Mouse (Mus musculus) lung, embryonic 16.5 days (tissue): Measurements from ENCODE around the gene Klhdc4. TPM values are rescaled to one million over a fixed set of nuclear protein-coding genes. Genes with fewer than 3 reads are reported as not detected.

Source experiments
- ATAC-seq: fragments of 200-750 bp; cut with Nextera tagmentation; 2 replicates; pipeline ENCODE4 v1.8.0; 2017; ENCODE audit warnings: low read depth, mild to moderate bottlenecking, moderate library complexity
- H3K27ac ChIP-seq: fragments of 300-500 bp; sonication (generic); 2 replicates; pipeline ENCODE4 v1.5.1; 2014; ENCODE audit warnings: mild to moderate bottlenecking, control low read depth, low read length
- H3K27me3 ChIP-seq: fragments of 300-500 bp; sonication (generic); 2 replicates; pipeline ENCODE4 v1.6.1; 2014; ENCODE audit warnings: low read depth, low read length, mixed read lengths; ENCODE audit not compliant: control insufficient read depth, insufficient read depth
- H3K36me3 ChIP-seq: fragments of 300-500 bp; sonication (generic); 2 replicates; pipeline ENCODE4 v1.6.1; 2014; ENCODE audit warnings: low read length; ENCODE audit not compliant: control insufficient read depth, insufficient read depth
- H3K4me1 ChIP-seq: fragments of 300-500 bp; sonication (generic); replicated peaks from 2 replicates; pipeline ENCODE4 v1.6.1; 2014; ENCODE audit warnings: low read length, mixed read lengths; ENCODE audit not compliant: control insufficient read depth, insufficient read depth
- H3K4me2 ChIP-seq: fragments of 300-500 bp; sonication (generic); 2 replicates; pipeline ENCODE4 v1.6.1; 2014; ENCODE audit warnings: low read depth, low read length, control low read depth
- H3K4me3 ChIP-seq: fragments of 300-500 bp; sonication (generic); 2 replicates; pipeline ENCODE4 v1.5.1; 2014; ENCODE audit warnings: mild to moderate bottlenecking, low read length, control low read depth
- H3K9ac ChIP-seq: fragments of 300-500 bp; sonication (generic); 2 replicates; pipeline ENCODE4 v1.6.1; 2014; ENCODE audit warnings: low read length, control low read depth
- H3K9me3 ChIP-seq: fragments of 300-500 bp; sonication (generic); 2 replicates; pipeline ENCODE4 v1.6.1; 2016; ENCODE audit warnings: low read length; ENCODE audit not compliant: control insufficient read depth
- WGBS: fragments of 180-500 bp; shearing (Covaris S2); extraction: QIAGEN DNeasy Blood & Tissue Kit; methylation state at CpG from one replicate; pipeline ENCODE4 v1.1.7; 2014; 5-methylcytosine and 5-hydroxymethylcytosine counted together
- polyA plus RNA-seq: library from polyadenylated mRNA; unstranded; fragments of >200 nt; fragmentation: Nextera tagmentation; extraction: Ambion mirVana; gene quantifications from 2 replicates; pipeline ENCODE4 v1.2.1, GENCODE M21; 2015

Klhdc4 gene
- polyA plus RNA-seq, 1 experiment from 2014 or later = 33.2 TPM

DNA sequence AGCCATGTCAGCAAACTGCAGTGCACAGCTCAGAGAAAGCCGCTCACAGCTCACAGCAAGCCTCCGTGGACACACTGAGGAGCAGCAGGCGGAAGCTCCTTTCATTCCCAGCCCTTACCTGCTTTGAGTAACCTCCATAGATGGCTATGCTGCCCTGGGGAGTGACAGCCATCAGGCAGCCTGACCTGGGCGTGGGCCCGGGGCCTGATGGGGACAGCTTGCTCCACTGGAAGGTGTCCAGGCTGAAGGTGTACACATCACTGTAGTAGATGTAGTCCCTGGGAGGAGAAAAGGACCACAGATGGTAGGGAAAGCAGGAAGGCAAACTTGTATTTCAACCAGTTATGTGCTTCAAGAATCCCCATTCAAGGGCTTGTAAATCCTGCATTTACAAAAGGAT lies 24.5 kb downstream of the Klhdc4 start:
- no peak overlapping the region for H3K27ac ChIP-seq
- H3K9ac ChIP-seq = no peak overlapping the region
- no peak for ATAC-seq
- 93% methylated on average over 5 of the region's 5 CpGs for WGBS
- H3K9me3 ChIP-seq = no peaks in the 10 kb centered on the region
- H3K4me2 ChIP-seq = no peak overlapping the region
- no peaks in the 10 kb centered on the region for H3K4me1 ChIP-seq
- H3K36me3 ChIP-seq = peaks cover 14% of the 10 kb centered on the region
- H3K27me3 ChIP-seq = no peaks in the 10 kb centered on the region
- no peak overlapping the region for H3K4me3 ChIP-seq

DNA sequence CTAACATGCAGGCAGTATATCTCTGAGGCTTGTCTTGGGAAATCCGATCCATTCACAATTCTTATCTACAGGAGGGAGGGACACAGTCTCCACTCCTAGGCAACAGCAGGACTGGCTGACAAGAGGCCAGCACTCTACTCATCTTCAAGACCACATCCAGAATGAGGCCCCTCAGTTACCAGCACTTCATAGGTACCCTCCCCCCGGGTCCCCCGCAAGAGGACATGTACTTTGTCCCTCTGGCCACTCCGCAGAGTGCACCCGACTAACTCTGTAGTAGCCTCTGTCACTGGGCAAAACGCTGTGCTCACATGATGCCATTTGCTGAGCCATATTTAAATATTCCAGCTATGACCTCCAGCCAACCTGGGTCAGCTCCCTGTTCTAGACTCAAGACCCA lies 31.0 kb downstream of the Klhdc4 start:
- no peak overlapping the region for H3K9ac ChIP-seq
- H3K4me2 ChIP-seq = no peak overlapping the region
- no peak overlapping the region for H3K27ac ChIP-seq
- no peak overlapping the region for H3K4me3 ChIP-seq
- WGBS = 82% methylated on average over 6 of the region's 6 CpGs
- no peak for ATAC-seq
- H3K9me3 ChIP-seq = no peaks in the 10 kb centered on the region
- no peaks in the 10 kb centered on the region for H3K27me3 ChIP-seq
- H3K36me3 ChIP-seq = peaks cover 16% of the 10 kb centered on the region
- H3K4me1 ChIP-seq = no peaks in the 10 kb centered on the region

DNA sequence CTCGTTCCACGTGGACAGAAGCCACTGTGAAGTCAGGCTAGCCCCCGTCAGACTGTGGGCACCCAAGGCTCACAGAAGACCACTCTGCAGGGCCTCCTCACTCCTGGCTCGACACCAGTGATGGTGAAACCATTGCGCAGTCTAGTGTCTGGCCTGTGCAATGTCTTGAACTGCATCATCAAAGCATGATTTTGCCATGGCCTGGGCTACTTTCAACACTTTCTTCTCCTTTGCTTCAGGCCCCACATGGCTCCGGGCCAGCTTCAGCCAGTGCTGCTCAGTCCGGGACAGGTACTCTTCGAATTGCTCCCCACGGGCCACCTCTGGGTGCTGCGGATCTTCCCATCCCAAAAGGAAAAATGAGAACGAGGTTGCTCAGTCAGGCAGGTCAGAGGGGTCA lies 33.0 kb downstream of the Klhdc4 start:
- Histone ChIP-seq H3K4me3 (no peak overlapping the region), H3K36me3 (peaks cover 16% of the 10 kb centered on the region), H3K4me1 (peaks cover 10% of the 10 kb centered on the region), H3K27ac (no peak overlapping the region), H3K4me2 (no peak overlapping the region), H3K27me3 (no peaks in the 10 kb centered on the region), H3K9me3 (no peaks in the 10 kb centered on the region), H3K9ac (no peak overlapping the region)
- WGBS = 90% methylated on average over 11 of the region's 11 CpGs
- ATAC-seq = no peak

DNA sequence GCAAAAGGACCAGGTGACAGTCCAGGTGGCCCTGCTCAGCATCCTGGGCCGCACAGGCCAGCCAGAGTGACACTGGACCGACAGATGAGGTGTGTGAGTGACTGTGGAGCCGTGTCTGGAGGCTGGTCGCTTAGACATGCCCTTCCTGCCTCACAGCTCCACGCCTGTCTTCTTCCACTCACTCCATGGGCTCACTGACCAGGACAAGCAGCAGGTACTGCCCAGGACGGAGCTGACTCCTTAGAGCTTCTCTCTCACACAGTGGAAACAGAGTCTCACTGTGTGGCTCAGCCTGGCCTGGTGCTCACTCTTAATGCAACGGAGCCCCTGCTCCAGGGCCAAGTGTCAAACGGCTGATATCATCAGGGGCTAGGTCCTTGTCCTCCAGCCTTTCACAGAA lies 33.9 kb downstream of the Klhdc4 start:
- peaks cover 16% of the 10 kb centered on the region for H3K36me3 ChIP-seq
- H3K27me3 ChIP-seq = no peaks in the 10 kb centered on the region
- no peak overlapping the region for H3K4me2 ChIP-seq
- peaks cover 10% of the 10 kb centered on the region for H3K4me1 ChIP-seq
- 80% methylated on average over 8 of the region's 8 CpGs for WGBS
- no peak for ATAC-seq
- no peak overlapping the region for H3K27ac ChIP-seq
- no peak overlapping the region for H3K9ac ChIP-seq
- no peak overlapping the region for H3K4me3 ChIP-seq
- H3K9me3 ChIP-seq = no peaks in the 10 kb centered on the region

DNA sequence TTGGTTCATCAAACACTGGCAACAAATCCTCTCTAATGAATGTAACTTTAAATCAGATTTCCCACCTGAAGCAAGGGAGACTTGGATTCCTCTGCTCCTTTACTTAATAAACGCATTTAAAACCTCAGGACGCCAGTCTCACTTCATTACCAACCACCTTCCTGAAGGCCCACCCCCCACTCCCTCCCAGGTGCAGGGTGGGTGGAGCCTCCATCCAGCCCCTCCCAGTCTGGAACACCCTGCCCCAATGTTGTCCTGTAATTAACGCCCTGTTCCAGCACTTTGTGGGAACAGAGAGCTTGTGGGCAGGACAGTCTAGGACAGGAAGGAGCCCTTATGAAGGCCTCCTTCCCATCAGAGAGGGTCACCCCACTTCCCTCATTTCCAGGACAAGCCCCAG lies 35.2 kb downstream of the Klhdc4 start:
- Histone ChIP-seq H3K4me2 (no peak overlapping the region), H3K27me3 (no peaks in the 10 kb centered on the region), H3K4me3 (no peak overlapping the region), H3K4me1 (peaks cover 10% of the 10 kb centered on the region), H3K27ac (no peak overlapping the region), H3K36me3 (peaks cover 16% of the 10 kb centered on the region), H3K9ac (no peak overlapping the region), H3K9me3 (no peaks in the 10 kb centered on the region)
- no peak for ATAC-seq
- 47% methylated on average over 3 of the region's 3 CpGs for WGBS

DNA sequence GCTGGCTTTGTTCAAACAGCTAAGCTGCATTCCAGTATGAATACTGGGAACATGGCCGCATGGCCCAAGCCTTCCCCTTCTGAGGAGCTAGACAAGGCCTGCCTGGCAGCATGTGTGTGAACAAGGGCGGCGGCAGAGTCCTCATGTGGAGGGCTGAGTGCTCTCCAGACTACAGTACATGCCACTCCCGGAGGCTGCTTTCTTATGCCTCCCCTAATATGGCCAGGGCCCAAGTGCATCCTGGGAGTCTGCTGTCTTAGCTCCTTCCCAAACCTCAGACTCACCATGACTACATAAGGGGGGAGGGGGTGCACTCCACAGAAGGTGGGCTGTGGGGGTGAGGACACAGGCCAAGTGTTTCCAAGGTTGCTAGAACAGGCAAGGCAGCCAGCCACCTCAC lies 36.7 kb downstream of the Klhdc4 start:
- Histone ChIP-seq H3K4me2 (0 out of 2 replicates have a peak overlapping the region, but pooled peaks have one; percentile 6), H3K4me1 (peaks cover 10% of the 10 kb centered on the region), H3K27me3 (no peaks in the 10 kb centered on the region), H3K9me3 (no peaks in the 10 kb centered on the region), H3K4me3 (no peak overlapping the region), H3K9ac (0 out of 2 replicates have a peak overlapping the region, but pooled peaks have one; percentile 18), H3K36me3 (peaks cover 9% of the 10 kb centered on the region), H3K27ac (peak overlapping the region; percentile 69)
- 38% methylated on average over 4 of the region's 4 CpGs for WGBS
- ATAC-seq = peak; percentile 87

DNA sequence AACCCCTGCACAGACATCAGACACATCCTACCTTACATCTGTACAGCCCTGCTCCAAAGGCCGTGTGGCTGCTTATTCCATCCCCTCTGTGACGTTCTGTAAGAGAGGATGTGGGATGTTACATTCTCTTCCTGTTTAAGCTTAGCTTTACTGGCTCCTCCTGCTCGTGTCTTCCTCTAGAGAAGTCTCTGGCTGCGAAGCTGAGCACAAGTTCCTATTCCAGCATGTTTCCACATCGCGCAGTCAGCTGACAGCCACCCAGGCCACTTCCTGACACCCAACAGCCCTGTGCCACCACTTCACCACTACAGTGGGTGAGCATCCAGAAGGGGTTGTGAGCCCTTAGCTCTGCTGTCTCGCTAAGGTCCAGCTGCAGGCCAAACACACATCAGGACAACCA lies 37.2 kb downstream of the Klhdc4 start:
- ATAC-seq = peak; percentile 26
- 0 out of 2 replicates have a peak overlapping the region, but pooled peaks have one; percentile 6 for H3K4me2 ChIP-seq
- no peaks in the 10 kb centered on the region for H3K9me3 ChIP-seq
- peaks cover 6% of the 10 kb centered on the region for H3K36me3 ChIP-seq
- peaks cover 10% of the 10 kb centered on the region for H3K4me1 ChIP-seq
- 60% methylated on average over 7 of the region's 7 CpGs for WGBS
- no peak overlapping the region for H3K4me3 ChIP-seq
- H3K27ac ChIP-seq = peak overlapping the region; percentile 69
- 0 out of 2 replicates have a peak overlapping the region, but pooled peaks have one; percentile 18 for H3K9ac ChIP-seq
- no peaks in the 10 kb centered on the region for H3K27me3 ChIP-seq

DNA sequence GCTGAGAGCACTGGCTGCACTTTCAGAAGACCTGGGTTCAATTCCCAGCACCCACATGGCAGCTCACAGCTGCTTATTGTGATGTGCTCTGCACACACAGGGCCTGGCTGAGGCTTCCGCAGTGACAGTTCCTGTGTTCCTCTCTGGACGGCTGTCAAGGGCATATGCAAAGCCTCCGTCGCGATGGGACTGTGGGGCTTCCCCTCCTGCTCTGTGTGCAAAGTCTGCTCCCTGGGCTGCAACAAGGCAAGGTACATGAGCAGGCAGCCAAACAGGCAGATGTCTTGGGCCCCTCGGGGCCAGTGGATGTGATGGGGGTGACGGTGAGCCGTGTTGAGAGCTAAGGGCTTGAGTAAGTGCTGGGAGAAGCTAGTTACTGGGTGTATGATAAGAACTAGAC lies 40.6 kb downstream of the Klhdc4 start:
- H3K4me2 ChIP-seq = no peak overlapping the region
- H3K27me3 ChIP-seq = no peaks in the 10 kb centered on the region
- no peaks in the 10 kb centered on the region for H3K36me3 ChIP-seq
- no peak for ATAC-seq
- no peak overlapping the region for H3K27ac ChIP-seq
- 74% methylated on average over 8 of the region's 8 CpGs for WGBS
- peaks cover 10% of the 10 kb centered on the region for H3K4me1 ChIP-seq
- H3K9ac ChIP-seq = no peak overlapping the region
- no peaks in the 10 kb centered on the region for H3K9me3 ChIP-seq
- H3K4me3 ChIP-seq = no peak overlapping the region

DNA sequence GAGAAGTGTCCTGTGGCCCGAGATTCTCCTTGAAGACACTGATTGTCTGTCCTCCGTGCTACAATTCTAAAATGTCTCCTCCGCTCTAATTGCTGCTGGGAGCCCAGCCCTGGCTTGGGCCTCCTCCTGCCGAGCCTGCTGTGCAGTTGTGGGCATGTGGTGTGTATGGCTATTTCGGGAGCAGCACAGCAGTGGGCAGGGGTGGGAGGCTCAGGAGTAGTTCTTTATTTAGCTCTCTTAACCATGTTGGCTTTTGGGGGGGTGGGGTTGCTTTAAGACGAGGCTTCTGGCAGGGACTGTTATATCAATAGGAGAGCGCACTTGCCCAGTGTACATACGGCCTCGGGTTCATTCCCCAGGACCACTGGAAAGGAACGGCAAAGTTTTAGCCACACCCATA lies 42.8 kb downstream of the Klhdc4 start:
- 31% methylated on average over 10 of the region's 10 CpGs for WGBS
- Histone ChIP-seq H3K9ac (no peak overlapping the region), H3K4me2 (no peak overlapping the region), H3K27ac (no peak overlapping the region), H3K27me3 (no peaks in the 10 kb centered on the region), H3K4me1 (no peaks in the 10 kb centered on the region), H3K36me3 (no peaks in the 10 kb centered on the region), H3K9me3 (no peaks in the 10 kb centered on the region), H3K4me3 (no peak overlapping the region)
- ATAC-seq = peak; percentile 36; the same call in 1 of the 2 replicates

DNA sequence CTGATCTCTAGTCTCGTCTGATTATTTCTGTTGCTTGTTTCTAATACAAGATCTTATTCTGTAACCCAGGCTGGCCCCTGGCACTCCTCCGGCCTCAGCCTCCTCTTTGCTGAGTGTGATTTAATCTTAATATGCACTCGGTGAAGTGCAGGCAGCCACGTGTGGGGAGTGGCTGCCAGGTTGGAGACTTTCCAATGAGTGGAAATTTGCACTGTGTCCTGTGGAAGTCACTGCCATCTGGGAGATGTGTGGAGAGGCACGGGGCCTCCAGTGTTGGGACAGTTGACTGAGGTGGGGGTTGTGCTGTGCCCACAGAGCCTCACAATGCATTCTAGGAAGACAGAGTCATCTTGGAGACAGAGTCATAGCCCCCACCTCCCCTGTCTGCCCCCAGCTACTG lies 46.9 kb downstream of the Klhdc4 start:
- no peak overlapping the region for H3K4me2 ChIP-seq
- H3K9me3 ChIP-seq = no peaks in the 10 kb centered on the region
- no peak overlapping the region for H3K27ac ChIP-seq
- H3K9ac ChIP-seq = no peak overlapping the region
- no peak overlapping the region for H3K4me3 ChIP-seq
- no peaks in the 10 kb centered on the region for H3K27me3 ChIP-seq
- ATAC-seq = no peak
- no peaks in the 10 kb centered on the region for H3K4me1 ChIP-seq
- H3K36me3 ChIP-seq = no peaks in the 10 kb centered on the region
- 44% methylated on average over 5 of the region's 5 CpGs for WGBS
